Mouse (Mus musculus) adrenal gland, adult 2 months (tissue): Measurements from ENCODE around the gene Bsg. TPM values are rescaled to one million over a fixed set of nuclear protein-coding genes. Genes with fewer than 3 reads are reported as not detected.
"Not testable (repeated sequence)": the region's sequence is repeated elsewhere in the genome, so short reads cannot be mapped to it uniquely, and the experiment has no call there.

Source experiments
- DNase-seq: peaks from one replicate; pipeline ENCODE4 v3.0.0; 2021
- polyA plus RNA-seq: library from polyadenylated mRNA; depleted of rRNA; stranded (reverse); fragments of >200 nt; gene quantifications from 2 replicates; pipeline ENCODE4 v1.2.3, GENCODE M21; 2012; rRNA removed
- total RNA-seq, 2 experiments: library from RNA; stranded (reverse); gene quantifications; 2 replicates each; pipeline ENCODE4 v1.2.3; 2021

Bsg gene
- total and polyA plus RNA-seq, 3 experiments = 314 to 674 (median 588) TPM

- no peak for DNase-seq
These were observed 29.6 kb downstream of the Bsg start for GRCm38 (mm10) chr10:79733847-79734246.

DNA sequence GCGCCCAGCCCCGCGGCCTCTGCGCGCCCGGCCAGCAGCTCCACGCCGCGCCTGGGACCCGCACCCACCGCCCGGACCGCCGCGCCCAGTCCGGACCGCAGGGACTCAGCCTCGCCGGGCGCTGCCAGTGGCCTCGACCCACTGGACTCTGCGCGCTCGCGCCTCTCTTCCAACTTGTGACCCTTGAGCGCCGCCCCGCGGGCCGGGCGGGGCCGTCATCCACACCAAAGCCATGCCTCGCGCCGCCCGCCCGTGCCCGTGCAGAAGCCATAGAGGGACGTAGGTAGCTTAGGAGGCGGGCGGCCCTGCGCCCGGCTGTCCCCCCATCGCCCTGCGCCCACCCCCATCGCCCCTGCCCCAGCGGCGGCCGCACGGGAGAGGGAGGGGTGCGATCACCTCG lies 31.1 kb downstream of the Bsg start:
- DNase-seq = peak; percentile 36

DNA sequence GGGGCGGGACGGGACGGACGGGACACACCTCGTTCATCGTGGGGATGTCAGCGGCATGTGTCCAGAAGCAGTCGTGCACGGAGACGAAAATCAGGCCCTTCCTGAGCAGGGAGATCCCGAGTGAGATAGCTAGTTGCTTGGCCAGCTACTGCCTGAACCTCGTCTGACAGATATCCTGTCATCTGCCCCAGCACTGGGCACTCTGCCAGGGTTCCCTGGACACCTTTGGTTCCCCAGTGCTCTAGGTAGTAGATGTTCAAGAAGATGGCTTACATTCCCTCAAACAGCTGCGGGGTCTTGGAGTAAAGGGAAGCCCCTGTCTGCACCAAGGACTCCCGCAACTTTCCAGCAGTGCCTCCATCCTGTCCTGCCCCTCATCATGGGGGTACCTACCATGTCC lies 32.4 kb downstream of the Bsg start:
- DNase-seq = no peak

- no peak for DNase-seq
These were observed 34.0 kb downstream of the Bsg start for GRCm38 (mm10) chr10:79738259-79738658.

DNA sequence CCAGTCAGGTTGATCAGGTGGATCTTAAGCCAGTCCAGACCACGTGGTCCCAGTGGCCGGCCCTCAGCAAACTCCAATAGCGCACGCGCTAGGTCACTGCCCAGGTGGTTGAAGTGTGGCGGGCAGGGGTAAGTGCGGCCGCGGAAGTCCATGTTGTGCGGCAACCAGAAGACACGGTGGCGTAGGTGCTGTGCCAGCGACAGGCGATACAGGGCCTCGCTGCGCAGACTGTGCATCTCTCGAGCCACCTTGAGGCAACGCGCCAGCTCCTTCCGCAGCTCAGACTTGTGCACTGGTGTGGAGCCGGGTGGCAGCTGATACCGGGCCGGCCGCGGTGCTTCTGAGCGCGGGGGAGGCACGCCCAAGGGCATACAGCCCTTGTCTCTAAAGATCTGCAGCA lies 34.9 kb downstream of the Bsg start:
- no peak for DNase-seq

- DNase-seq = no peak
These were observed 36.6 kb downstream of the Bsg start for GRCm38 (mm10) chr10:79740863-79741262.

DNA sequence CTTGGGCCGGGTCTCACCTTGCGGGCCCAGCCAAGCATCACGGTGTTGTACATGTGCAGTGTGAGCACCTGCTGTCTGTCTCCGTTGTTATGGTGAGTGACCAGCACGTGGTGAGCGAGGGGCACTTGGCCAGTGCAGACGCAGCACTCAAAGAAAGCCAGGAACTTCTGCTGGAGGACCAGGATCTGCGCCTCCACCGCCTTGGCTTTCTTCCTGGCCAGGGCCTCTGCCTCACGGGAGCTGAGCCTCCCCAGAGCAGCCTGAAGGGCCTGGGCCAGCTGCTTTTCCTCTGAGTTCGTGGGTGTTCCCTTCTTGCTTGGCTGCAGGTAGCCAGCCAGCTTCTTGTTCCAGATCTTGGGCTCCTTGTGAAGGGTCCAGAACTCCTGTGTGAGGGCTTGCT lies 38.9 kb downstream of the Bsg start:
- DNase-seq = no peak

DNA sequence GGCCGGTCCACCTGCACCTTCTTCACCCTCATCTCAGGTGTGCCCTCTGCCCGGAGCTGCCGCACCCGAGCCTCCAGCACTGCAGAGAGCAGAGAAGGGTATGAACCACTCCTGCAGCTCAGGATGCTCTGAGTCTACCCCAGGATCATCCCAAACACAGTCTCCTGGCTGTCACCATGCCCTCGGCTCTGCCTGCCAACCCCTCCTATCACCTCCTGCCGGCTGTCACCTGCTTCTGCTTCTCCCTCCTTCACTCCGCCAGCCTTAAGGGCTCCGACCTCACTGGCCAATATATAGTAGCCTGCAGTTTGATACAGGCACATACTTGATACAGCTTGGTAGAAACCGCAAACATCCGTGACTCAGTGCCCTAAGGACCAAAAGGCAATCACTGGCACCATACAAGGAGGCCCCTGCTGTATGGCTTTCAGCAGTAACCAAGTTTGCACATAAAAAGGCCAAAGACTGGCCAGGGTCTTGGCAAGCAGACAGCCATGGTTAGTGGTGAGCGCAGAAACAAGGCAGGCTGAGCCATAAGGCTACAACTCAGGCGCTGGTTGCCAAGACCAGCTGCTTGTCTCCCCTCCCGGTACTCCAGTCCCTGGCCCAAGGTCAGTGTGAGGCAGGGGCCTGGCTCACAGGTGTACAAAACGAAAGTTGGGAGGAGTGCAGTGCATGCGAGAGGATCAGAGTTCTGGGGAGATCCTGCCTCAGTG lies 39.5 kb downstream of the Bsg start:
- DNase-seq = no peak

DNA sequence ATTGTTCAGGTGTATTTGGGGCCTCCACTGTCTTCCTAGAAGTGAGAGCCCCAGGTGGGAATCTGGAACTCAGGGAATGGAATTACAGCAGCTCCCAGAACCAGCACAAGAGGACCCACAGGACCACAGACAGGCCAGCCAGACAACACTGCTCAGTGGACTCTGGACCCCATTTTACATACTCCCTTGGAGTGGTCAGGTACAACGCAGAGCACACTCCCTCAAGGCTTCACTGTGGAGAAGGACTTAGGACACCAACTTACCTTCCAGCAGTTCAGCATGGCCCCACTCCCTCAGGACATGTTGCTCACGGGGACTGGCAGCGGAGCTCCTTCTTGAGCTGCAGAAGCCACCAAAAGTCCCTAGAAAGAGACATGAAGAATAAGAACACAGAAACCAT lies 41.1 kb downstream of the Bsg start:
- DNase-seq = no peak

DNA sequence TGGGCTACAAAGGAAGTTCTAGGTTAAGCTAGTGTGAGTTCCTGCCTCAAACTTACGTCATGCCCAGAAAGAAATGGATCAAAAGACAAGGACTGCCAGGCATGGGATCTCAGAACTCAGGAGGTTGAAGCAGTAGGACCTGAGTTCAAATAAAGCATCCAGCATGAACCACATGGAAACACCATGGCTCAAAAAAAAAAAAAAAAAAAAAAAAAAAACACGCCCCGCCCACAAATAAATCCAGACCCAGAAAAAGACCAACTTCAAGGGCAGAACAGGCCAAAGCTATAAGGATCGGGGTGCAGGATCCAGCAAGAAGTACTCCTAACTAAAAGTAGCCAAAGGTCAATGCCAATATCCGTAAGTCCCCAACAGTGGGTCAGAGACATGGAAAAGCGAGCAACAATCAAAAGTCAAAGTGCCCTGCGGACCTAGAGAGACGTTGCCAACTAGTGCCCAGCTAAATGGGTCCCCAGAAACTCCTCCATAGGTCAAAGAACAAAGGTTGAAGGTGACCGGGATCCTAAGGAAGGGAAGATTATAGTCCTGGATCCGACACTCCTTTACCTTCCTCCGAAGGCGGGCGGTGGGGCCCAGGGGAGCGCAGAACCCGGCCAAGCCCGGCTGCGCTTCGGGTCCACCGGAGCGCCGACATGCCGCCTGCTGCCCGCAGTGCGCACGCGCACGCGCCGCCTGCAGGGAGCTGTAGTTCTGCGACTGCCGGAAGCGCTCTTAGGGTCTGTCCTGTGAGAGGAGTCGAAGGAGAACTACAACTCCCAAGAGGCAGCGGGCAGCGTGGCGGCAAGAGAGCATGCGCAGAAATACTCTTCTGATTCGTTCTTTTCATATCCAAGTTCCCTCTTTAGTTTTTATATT lies 41.8 kb downstream of the Bsg start, which contains the start of gene Polrmt:
Polrmt (minus strand) TSS at position 684 of the 876 bp plus-strand sequence.
- peak; percentile 96 for DNase-seq

- DNase-seq = no peak
These were observed 42.5 kb downstream of the Bsg start for GRCm38 (mm10) chr10:79746774-79747151.

DNA sequence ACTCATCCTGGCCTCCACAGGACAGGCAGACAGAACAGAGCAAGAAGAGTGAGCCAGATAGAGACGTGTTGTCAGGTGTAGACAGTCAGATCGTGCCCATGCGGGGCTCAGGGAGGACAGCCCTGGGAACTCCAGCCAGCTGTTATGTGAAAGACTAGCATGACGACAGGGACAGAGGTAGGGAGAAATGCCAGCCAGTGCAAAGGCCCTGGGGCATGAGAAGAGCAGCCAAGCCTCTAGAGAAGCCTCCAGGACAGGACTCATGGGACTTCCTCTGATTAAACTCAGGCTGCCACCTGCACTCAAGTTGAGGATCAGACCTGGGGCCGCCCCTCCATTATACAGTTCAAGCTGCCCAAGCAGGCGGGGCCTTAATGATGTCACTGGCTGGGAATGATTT lies 44.2 kb downstream of the Bsg start:
- no peak for DNase-seq

DNA sequence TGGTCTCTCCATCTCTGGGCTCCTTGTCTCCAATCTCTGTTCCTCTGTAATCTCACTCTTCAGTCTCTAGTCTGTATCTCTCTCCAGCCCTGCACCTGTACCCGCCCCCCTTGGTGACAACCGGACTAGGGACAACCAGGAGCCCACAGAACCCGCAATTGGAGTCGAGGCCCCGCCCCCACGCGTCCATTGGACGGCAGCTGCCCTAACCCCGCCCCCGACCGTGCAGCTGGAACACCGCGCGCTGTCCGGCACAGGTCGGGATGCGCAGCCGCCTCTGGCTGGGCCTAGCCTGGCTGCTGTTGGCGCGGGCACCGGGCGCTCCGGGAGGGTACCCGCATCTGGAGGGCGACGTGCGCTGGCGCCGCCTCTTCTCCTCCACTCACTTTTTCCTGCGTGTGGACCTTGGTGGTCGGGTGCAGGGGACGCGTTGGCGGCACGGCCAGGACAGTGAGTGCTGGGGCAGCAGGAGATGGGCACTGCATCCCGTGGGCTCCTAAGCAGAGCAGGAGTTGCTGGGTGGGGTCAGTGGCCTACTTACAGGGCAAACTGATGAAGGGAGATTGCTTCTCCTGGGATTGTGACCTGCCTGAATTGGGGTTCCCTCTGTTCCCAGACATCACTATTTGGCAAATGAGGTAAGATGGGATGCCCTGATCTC lies 50.7 kb downstream of the Bsg start, which contains the start of gene Fgf22:
Fgf22 (plus strand) TSS at position 221 of the 661 bp plus-strand sequence.
- peak; percentile 88 for DNase-seq

DNA sequence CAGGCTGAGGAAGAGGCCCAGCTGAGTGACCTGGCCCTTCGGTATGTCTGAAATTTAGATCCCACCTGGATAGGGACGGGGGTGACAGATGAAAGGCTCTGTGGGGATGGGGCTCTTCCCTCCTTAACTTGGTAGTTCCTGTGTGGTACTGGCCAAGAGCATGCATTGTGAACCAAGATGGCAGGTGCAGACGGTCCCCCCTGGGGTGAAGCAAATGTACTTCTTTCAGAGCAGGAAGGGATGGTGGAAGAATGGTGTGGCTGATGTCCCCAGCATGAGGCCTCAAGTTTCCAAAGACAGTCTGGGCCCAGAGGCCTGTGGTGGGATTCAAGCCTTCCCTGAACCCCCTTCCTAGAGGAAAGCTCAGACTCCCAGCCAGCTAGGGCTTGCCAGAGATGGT lies 51.6 kb downstream of the Bsg start:
- no peak for DNase-seq

GRCm38 (mm10) chr10:79756660-79757059 lies 52.4 kb downstream of the Bsg start:
- DNase-seq = no peak

DNA sequence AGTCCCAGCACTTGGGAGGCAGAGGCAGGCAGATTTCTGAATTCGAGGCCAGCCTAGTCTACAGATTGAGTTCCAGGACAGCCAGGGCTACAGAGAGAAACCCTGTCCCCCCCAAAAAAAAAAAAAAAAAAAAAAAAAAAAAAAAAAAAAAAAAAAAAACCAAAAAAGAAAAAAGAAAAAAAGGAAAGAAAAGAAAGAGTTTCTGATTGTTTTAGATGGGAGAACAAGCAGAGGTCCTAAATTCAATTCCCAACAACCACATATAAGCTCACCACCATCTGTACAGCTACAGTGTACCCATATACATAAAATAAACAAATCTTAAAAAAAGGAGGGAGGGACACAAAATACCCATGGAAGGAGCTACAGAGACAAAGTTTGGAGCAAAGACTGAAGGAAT lies 55.4 kb downstream of the Bsg start:
- not testable (repeated sequence) for DNase-seq

DNA sequence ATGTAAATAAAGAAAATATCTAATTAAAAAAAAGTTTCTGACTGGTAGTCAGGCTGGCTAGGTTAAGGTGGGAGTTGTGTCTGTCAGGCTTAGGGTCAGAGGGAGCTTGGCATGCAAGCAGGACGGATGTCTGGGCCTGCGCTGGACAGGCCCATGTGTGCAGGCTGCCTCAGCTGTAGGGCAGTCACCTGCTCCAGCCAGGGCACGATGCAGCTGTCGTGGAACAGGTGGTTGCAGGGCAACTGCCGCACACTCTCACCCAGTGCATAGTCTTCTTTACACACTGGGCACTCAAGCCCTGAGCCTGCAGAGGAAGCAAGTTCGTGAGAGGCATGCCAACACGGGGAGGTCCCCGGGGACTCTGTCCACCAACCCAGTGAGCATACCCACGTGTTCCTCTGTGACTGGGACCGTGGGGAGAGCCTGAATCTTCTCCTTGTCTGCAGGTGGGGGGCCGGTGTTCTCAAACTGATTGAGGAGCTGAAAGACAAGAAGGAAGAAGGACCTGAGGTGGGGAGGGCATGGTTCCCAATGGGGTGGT lies 56.4 kb downstream of the Bsg start:
- DNase-seq = no peak

Other genes starting within 250 kb of the Bsg start
- not detected for gene Vmn2r83, start 235.8 kb upstream of the Bsg start, total RNA-seq
- not detected in 2 replicates for gene Vmn2r83, start 235.8 kb upstream of the Bsg start, polyA plus RNA-seq
- gene Plpp2, start 170.7 kb upstream of the Bsg start, total RNA-seq = 10 to 100 TPM; 30.3 to 34.7 TPM
- 33.5 and 44.3 TPM in 2 replicates for gene Plpp2, start 170.7 kb upstream of the Bsg start, polyA plus RNA-seq
- 10 to 100 TPM; 26.7 to 30.9 TPM for gene Mier2, start 149.3 kb upstream of the Bsg start, total RNA-seq
- gene Mier2, start 149.3 kb upstream of the Bsg start, polyA plus RNA-seq = 150 and 154 TPM in 2 replicates
- gene Theg, start 117.2 kb upstream of the Bsg start, total RNA-seq = not detected
- not detected in 2 replicates for gene Theg, start 117.2 kb upstream of the Bsg start, polyA plus RNA-seq
- gene C2cd4c, start 90.5 kb upstream of the Bsg start, total RNA-seq = under 1 TPM; 0.10 to 0.14 TPM
- 0.12 and 0.25 TPM in 2 replicates for gene C2cd4c, start 90.5 kb upstream of the Bsg start, polyA plus RNA-seq
- gene Shc2, start 66.6 kb upstream of the Bsg start, total RNA-seq = 1 to 10 TPM; 2.0 to 6.7 TPM
- 4.8 and 9.1 TPM in 2 replicates for gene Shc2, start 66.6 kb upstream of the Bsg start, polyA plus RNA-seq
- gene Odf3l2, start 58.8 kb upstream of the Bsg start, total RNA-seq = not detected
- not detected in 2 replicates for gene Odf3l2, start 58.8 kb upstream of the Bsg start, polyA plus RNA-seq
- not detected for gene Madcam1, start 39.9 kb upstream of the Bsg start, total RNA-seq
- 0.46 TPM in 1 of 2 replicates, not detected in the other for gene Madcam1, start 39.9 kb upstream of the Bsg start, polyA plus RNA-seq
- 10 to 100 TPM; 29.5 to 40.7 TPM for gene Tpgs1, start 35.1 kb upstream of the Bsg start, total RNA-seq
- gene Tpgs1, start 35.1 kb upstream of the Bsg start, polyA plus RNA-seq = 147 and 149 TPM in 2 replicates
- gene Cdc34, start 22.3 kb upstream of the Bsg start, total RNA-seq = 100 to 1,000 TPM in 1 of 2 experiments, 10 to 100 TPM in 1; 87.7 to 122 TPM
- gene Cdc34, start 22.3 kb upstream of the Bsg start, polyA plus RNA-seq = 174 and 205 TPM in 2 replicates
- gene Gzmm, start 15.5 kb upstream of the Bsg start, total RNA-seq = 1 to 10 TPM; 1.0 to 2.2 TPM
- 0.52 and 0.55 TPM in 2 replicates for gene Gzmm, start 15.5 kb upstream of the Bsg start, polyA plus RNA-seq
- gene Hcn2, start 12.1 kb downstream of the Bsg start, total RNA-seq = 1 to 10 TPM; 5.9 to 6.0 TPM
- 20.2 and 27.8 TPM in 2 replicates for gene Hcn2, start 12.1 kb downstream of the Bsg start, polyA plus RNA-seq
- 10 to 100 TPM; 55.4 to 62.8 TPM for gene Polrmt, start 42.1 kb downstream of the Bsg start, total RNA-seq
- 87.6 and 89.0 TPM in 2 replicates for gene Polrmt, start 42.1 kb downstream of the Bsg start, polyA plus RNA-seq
- not detected for gene Fgf22, start 50.6 kb downstream of the Bsg start, total RNA-seq
- gene Fgf22, start 50.6 kb downstream of the Bsg start, polyA plus RNA-seq = 0.18 and 0.68 TPM in 2 replicates
- 10 to 100 TPM; 51.6 to 51.8 TPM for gene Rnf126, start 62.5 kb downstream of the Bsg start, total RNA-seq
- gene Rnf126, start 62.5 kb downstream of the Bsg start, polyA plus RNA-seq = 222 and 226 TPM in 2 replicates
- 10 to 100 TPM in 1 of 2 experiments, 1 to 10 TPM in 1; 10.0 to 37.2 TPM for gene Fstl3, start 72.8 kb downstream of the Bsg start, total RNA-seq
- 47.0 and 74.7 TPM in 2 replicates for gene Fstl3, start 72.8 kb downstream of the Bsg start, polyA plus RNA-seq
- under 1 TPM in 1 of 2 experiments, not detected in 1; 0.21 TPM for gene Prss57, start 86.5 kb downstream of the Bsg start, total RNA-seq
- 0.28 TPM in 1 of 2 replicates, not detected in the other for gene Prss57, start 86.5 kb downstream of the Bsg start, polyA plus RNA-seq
- 100 to 1,000 TPM in 1 of 2 experiments, 10 to 100 TPM in 1; 68.1 to 105 TPM for gene Palm, start 89.1 kb downstream of the Bsg start, total RNA-seq
- 138 and 146 TPM in 2 replicates for gene Palm, start 89.1 kb downstream of the Bsg start, polyA plus RNA-seq
- gene Misp, start 116.5 kb downstream of the Bsg start, total RNA-seq = under 1 TPM; 0.31 to 0.32 TPM
- gene Misp, start 116.5 kb downstream of the Bsg start, polyA plus RNA-seq = 0.03 and 0.10 TPM in 2 replicates
- 100 to 1,000 TPM; 217 to 332 TPM for gene Ptbp1, start 149.9 kb downstream of the Bsg start, total RNA-seq
- gene Ptbp1, start 149.9 kb downstream of the Bsg start, polyA plus RNA-seq = 175 and 259 TPM in 2 replicates
- gene Prtn3, start 170.0 kb downstream of the Bsg start, total RNA-seq = under 1 TPM; 0.62 to 0.63 TPM
- gene Prtn3, start 170.0 kb downstream of the Bsg start, polyA plus RNA-seq = 3.4 and 4.1 TPM in 2 replicates
- gene Plppr3, start 170.1 kb downstream of the Bsg start, total RNA-seq = 1 to 10 TPM; 1.2 to 2.2 TPM
- gene Plppr3, start 170.1 kb downstream of the Bsg start, polyA plus RNA-seq = 4.2 and 4.6 TPM in 2 replicates
- under 1 TPM; 0.49 to 0.79 TPM for gene Elane, start 181.8 kb downstream of the Bsg start, total RNA-seq
- gene Elane, start 181.8 kb downstream of the Bsg start, polyA plus RNA-seq = 0.34 and 1.1 TPM in 2 replicates
- gene Cfd, start 186.4 kb downstream of the Bsg start, total RNA-seq = 1,000 to 10,000 TPM; 2,358 to 4,405 TPM
- 4,988 and 13,425 TPM in 2 replicates for gene Cfd, start 186.4 kb downstream of the Bsg start, polyA plus RNA-seq
- 10 to 100 TPM; 38.4 to 43.0 TPM for gene Med16, start 204.4 kb downstream of the Bsg start, total RNA-seq
- gene Med16, start 204.4 kb downstream of the Bsg start, polyA plus RNA-seq = 126 and 132 TPM in 2 replicates
- gene Gm26602, start 206.4 kb downstream of the Bsg start, total RNA-seq = not detected
- not detected in 2 replicates for gene Gm26602, start 206.4 kb downstream of the Bsg start, polyA plus RNA-seq
- gene Kiss1r, start 212.5 kb downstream of the Bsg start, total RNA-seq = 1 to 10 TPM; 1.4 TPM
- 11.8 and 15.1 TPM in 2 replicates for gene Kiss1r, start 212.5 kb downstream of the Bsg start, polyA plus RNA-seq
- gene R3hdm4, start 216.7 kb downstream of the Bsg start, total RNA-seq = 10 to 100 TPM; 87.8 to 93.5 TPM
- 197 and 231 TPM in 2 replicates for gene R3hdm4, start 216.7 kb downstream of the Bsg start, polyA plus RNA-seq
- gene Arid3a, start 222.6 kb downstream of the Bsg start, total RNA-seq = 1 to 10 TPM; 4.6 to 6.5 TPM
- gene Arid3a, start 222.6 kb downstream of the Bsg start, polyA plus RNA-seq = 5.9 and 9.1 TPM in 2 replicates